Mouse (Mus musculus) erythroblast, embryonic 14.5 days (primary cell): ENCODE measurements around the gene Ackr3. TPM values are rescaled to one million over a fixed set of nuclear protein-coding genes. Genes with fewer than 3 reads are reported as not detected.

Experiments used
- H3K27me3 ChIP-seq: 2 replicates; pipeline ENCODE4 v1.6.1; 2012; ENCODE audit warnings: inconsistent platforms; ENCODE audit not compliant: control insufficient read depth
- H3K36me3 ChIP-seq: 2 replicates; pipeline ENCODE4 v1.6.1; 2012; ENCODE audit warnings: mild to moderate bottlenecking, inconsistent platforms; ENCODE audit not compliant: control insufficient read depth
- H3K4me1 ChIP-seq: 2 replicates; pipeline ENCODE4 v1.6.1; 2012; ENCODE audit warnings: inconsistent platforms; ENCODE audit not compliant: control insufficient read depth
- H3K4me3 ChIP-seq: replicated peaks from 2 replicates; pipeline ENCODE3; 2012; ENCODE audit warnings: moderate library complexity, mild to moderate bottlenecking, inconsistent platforms
- H3K9me3 ChIP-seq: 2 replicates; pipeline ENCODE4 v1.6.1; 2012; ENCODE audit warnings: low read length, inconsistent platforms, mixed read lengths; ENCODE audit not compliant: control insufficient read depth
- GATA1 ChIP-seq: IDR thresholded peaks from 2 replicates; pipeline ENCODE4 v1.6.1; 2012; ENCODE audit warnings: low read length, inconsistent platforms, mixed read lengths
- TAL1 ChIP-seq: IDR thresholded peaks from 3 replicates; pipeline ENCODE4 v1.6.1; 2012; ENCODE audit warnings: low read length, inconsistent platforms, mixed read lengths
- polyA plus RNA-seq: library from polyadenylated mRNA; stranded (reverse); fragments of >175 nt; gene quantifications from 2 replicates; pipeline ENCODE4 v1.2.3, GENCODE M21; 2012

The Ackr3 gene
- polyA plus RNA-seq, 1 experiment, result not detected

DNA sequence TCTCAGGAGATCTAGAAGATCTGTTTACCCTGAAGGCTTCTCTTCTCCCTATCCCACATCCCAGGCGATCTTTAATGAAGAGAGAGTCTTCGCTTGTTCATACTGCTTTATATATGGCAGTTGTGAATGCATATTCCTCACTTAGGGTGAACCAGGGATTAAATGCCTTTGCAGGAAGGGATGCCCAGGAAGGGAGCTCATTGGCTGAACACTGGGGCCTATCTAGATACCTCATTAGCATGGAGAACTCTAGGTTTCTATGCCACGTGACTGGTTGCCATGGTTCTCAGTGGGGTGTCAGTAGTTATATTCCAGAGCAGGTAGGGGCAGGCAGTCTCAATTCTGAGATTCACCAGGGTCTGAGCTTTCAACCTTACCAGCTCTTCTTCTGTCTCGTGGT is 17.1 kb downstream of the Ackr3 start:
- Histone ChIP-seq H3K4me1 (peaks cover 2% of the 10 kb centered on the region; the same call in 1 of the 2 replicates), H3K9me3 (no peaks in the 10 kb centered on the region), H3K27me3 (no peaks in the 10 kb centered on the region), H3K4me3 (no peak overlapping the region), H3K36me3 (no peaks in the 10 kb centered on the region)
- no peak for TF ChIP-seq TAL1
- TF ChIP-seq GATA1, result no peak

- TF ChIP-seq GATA1 (no peak), TAL1 (no peak)
- no peaks in the 10 kb centered on the region for H3K27me3 ChIP-seq
- H3K4me3 ChIP-seq, result no peak overlapping the region
- H3K9me3 ChIP-seq, result no peaks in the 10 kb centered on the region
- H3K36me3 ChIP-seq, result no peaks in the 10 kb centered on the region
- H3K4me1 ChIP-seq, result no peaks in the 10 kb centered on the region
Observed at GRCm38 (mm10) chr1:90221811-90222361, 18.1 kb downstream of the Ackr3 start.

GRCm38 (mm10) chr1:90222427-90222901 is 18.7 kb downstream of the Ackr3 start:
- TF ChIP-seq GATA1 (no peak), TAL1 (no peak)
- H3K9me3 ChIP-seq, result no peaks in the 10 kb centered on the region
- H3K36me3 ChIP-seq, result no peaks in the 10 kb centered on the region
- no peaks in the 10 kb centered on the region for H3K4me1 ChIP-seq
- no peak overlapping the region for H3K4me3 ChIP-seq
- H3K27me3 ChIP-seq, result no peaks in the 10 kb centered on the region

DNA sequence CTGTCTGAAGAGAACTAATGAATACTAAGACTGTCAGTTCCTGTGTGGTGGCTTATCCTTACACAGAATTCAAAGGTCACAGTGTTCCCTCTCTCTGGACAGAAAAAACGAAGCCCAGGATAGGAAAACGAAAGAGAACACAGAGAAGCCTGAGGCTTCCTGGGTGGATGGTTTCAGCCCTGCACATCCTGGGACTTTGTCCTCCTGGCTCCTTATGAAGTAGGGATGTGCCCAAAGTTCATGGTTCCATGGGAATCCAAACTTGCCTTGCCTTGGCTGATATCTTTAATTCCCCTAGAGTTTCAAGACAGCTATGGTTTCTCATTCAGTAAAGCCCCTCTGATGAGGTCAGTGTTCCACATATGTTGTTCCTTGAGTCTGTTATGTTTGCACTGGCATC is 19.2 kb downstream of the Ackr3 start:
- no peaks in the 10 kb centered on the region; the same call in 1 of the 2 replicates for H3K27me3 ChIP-seq
- H3K4me1 ChIP-seq, result no peaks in the 10 kb centered on the region
- no peak overlapping the region for H3K4me3 ChIP-seq
- TF ChIP-seq GATA1 (no peak), TAL1 (no peak)
- no peaks in the 10 kb centered on the region for H3K36me3 ChIP-seq
- H3K9me3 ChIP-seq, result no peaks in the 10 kb centered on the region

GRCm38 (mm10) chr1:90225603-90226254 is 21.9 kb downstream of the Ackr3 start:
- H3K36me3 ChIP-seq, result no peaks in the 10 kb centered on the region
- H3K4me1 ChIP-seq, result no peaks in the 10 kb centered on the region
- TF ChIP-seq GATA1 (no peak), TAL1 (no peak)
- H3K4me3 ChIP-seq, result no peak overlapping the region
- peaks cover 5% of the 10 kb centered on the region; the same call in 1 of the 2 replicates for H3K27me3 ChIP-seq
- no peaks in the 10 kb centered on the region for H3K9me3 ChIP-seq

DNA sequence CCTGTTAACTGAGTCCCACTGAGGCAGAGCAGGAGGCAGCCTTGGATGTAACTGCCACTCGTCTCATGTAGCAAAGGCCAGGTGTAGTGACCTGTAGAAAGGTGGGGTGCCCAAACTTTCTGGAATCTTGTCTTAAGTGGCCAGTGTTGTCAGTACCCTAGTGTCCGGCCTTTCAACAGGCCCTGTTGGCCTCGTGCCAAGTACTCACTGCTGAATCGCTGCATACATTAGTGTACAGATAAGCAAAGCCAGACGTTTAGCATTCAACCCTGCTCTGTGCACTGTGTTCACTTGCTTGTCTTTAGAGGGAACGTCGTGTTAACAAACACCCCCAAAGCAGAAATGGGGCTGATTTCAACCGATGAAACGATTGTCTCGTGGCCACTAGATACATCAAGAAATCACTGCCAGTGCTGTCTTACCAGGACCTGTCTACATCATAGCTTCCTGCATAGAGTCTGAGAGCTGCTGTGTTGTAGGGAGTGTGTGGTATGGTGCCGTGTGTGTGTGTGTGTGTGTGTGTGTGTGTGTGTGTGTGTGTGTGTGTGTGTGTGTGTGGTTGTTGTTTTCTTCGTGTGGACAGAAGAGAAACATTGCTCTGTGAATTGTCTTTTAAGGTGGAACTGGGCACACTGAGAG is 24.0 kb downstream of the Ackr3 start:
- TF ChIP-seq GATA1, result no peak
- TF ChIP-seq TAL1, result no peak
- no peak overlapping the region for H3K4me3 ChIP-seq
- no peaks in the 10 kb centered on the region for H3K4me1 ChIP-seq
- H3K9me3 ChIP-seq, result no peaks in the 10 kb centered on the region
- H3K27me3 ChIP-seq, result peaks cover 10% of the 10 kb centered on the region
- no peaks in the 10 kb centered on the region for H3K36me3 ChIP-seq

DNA sequence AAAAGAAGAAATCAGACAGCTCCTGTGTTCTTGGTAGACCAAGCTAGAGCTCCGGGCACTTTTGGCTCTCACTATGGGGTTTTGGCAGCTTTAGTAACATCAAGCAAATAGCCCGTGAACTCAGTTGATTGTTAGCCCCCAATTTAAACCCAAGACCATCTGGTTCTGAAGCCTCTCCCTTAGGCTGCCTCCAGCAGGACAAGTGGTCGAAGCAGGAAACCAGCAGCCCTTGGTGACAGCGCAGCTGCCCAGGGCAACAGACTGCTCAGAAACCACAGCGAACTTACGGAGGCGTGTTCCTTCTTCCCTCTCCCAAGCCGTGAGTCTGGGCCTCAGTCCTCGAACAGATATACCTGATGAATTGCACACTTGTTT is 24.5 kb downstream of the Ackr3 start:
- peaks cover 10% of the 10 kb centered on the region for H3K27me3 ChIP-seq
- H3K9me3 ChIP-seq, result no peaks in the 10 kb centered on the region
- no peaks in the 10 kb centered on the region for H3K36me3 ChIP-seq
- no peak for TF ChIP-seq GATA1
- no peak for TF ChIP-seq TAL1
- no peaks in the 10 kb centered on the region for H3K4me1 ChIP-seq
- no peak overlapping the region for H3K4me3 ChIP-seq

DNA sequence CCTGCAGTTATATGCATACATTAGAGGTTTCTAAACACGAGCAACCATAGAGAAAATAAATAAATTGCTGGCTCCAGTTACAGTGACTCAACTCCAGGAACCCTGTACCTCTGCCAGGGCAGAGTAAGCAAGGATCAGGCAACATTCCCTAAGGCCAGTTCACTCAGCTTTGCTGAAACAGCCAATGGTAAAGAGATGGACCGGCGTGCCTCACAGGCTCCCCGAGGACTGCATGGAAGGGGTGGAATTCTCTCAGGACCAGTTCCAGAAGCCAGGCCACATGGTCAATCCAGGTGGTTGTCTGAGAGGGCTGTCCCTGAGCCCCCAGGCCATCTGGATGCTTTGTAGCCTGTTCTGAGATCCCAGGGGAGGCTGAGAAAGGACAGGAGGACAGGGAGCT is 26.8 kb downstream of the Ackr3 start:
- Histone ChIP-seq H3K27me3 (peaks cover 10% of the 10 kb centered on the region), H3K9me3 (no peaks in the 10 kb centered on the region), H3K36me3 (no peaks in the 10 kb centered on the region), H3K4me1 (peaks cover 4% of the 10 kb centered on the region), H3K4me3 (no peak overlapping the region)
- TF ChIP-seq TAL1, result no peak
- no peak for TF ChIP-seq GATA1
